Mouse (Mus musculus) limb, embryonic 15.5 days (tissue): Measurements from ENCODE around the gene Asxl1. TPM values are rescaled to one million over a fixed set of nuclear protein-coding genes. Genes with fewer than 3 reads are reported as not detected.

ENCODE experiments used
- ATAC-seq: fragments of 200-750 bp; cut with Nextera tagmentation; 2 replicates; pipeline ENCODE4 v1.8.0; 2017; ENCODE audit warnings: low read depth, moderate TSS enrichment; ENCODE audit not compliant: insufficient number of reproducible peaks, low FRiP score, low TSS enrichment
- H3K27ac ChIP-seq: fragments of 300-500 bp; sonication (generic); 2 replicates; pipeline ENCODE4 v1.5.1; 2015; ENCODE audit warnings: moderate library complexity, mild to moderate bottlenecking, inconsistent platforms
- H3K27me3 ChIP-seq: fragments of 300-500 bp; sonication (generic); 2 replicates; pipeline ENCODE4 v1.6.1; 2015; ENCODE audit warnings: inconsistent platforms
- H3K36me3 ChIP-seq: fragments of 300-500 bp; sonication (generic); 2 replicates; pipeline ENCODE4 v1.6.1; 2015; ENCODE audit warnings: inconsistent platforms
- H3K4me1 ChIP-seq: fragments of 300-500 bp; sonication (generic); 2 replicates; pipeline ENCODE4 v1.6.1; 2015; ENCODE audit warnings: inconsistent platforms
- H3K4me2 ChIP-seq: fragments of 300-500 bp; sonication (generic); 2 replicates; pipeline ENCODE4 v1.6.1; 2015; ENCODE audit warnings: mild to moderate bottlenecking, inconsistent platforms
- H3K4me3 ChIP-seq: fragments of 300-500 bp; sonication (generic); 2 replicates; pipeline ENCODE4 v1.5.1; 2015; ENCODE audit warnings: mild to moderate bottlenecking, inconsistent platforms
- H3K9ac ChIP-seq: fragments of 300-500 bp; sonication (generic); 2 replicates; pipeline ENCODE4 v1.6.1; 2015; ENCODE audit warnings: inconsistent platforms
- H3K9me3 ChIP-seq: fragments of 300-500 bp; sonication (generic); 2 replicates; pipeline ENCODE4 v1.6.1; 2016; ENCODE audit warnings: inconsistent platforms
- WGBS: fragments of 180-500 bp; shearing (Covaris S2); methylation state at CpG from one replicate; pipeline ENCODE4 v1.1.7; 2015; 5-methylcytosine and 5-hydroxymethylcytosine counted together
- polyA plus RNA-seq: library from polyadenylated mRNA; unstranded; fragments of >200 nt; fragmentation: Nextera tagmentation; extraction: Ambion mirVana; gene quantifications from 2 replicates; pipeline ENCODE4 v1.2.1, GENCODE M21; 2015

Asxl1 gene
- polyA plus RNA-seq, 1 experiment from 2014 or later: 10.5 TPM

GRCm38 (mm10) chr2:153325706-153326376 lies 19.8 kb upstream of the Asxl1 start:
- H3K9ac ChIP-seq: no peak overlapping the region
- no peaks in the 10 kb centered on the region for H3K4me1 ChIP-seq
- H3K9me3 ChIP-seq: no peaks in the 10 kb centered on the region
- ATAC-seq: no peak
- 71% methylated on average over 9 of the region's 9 CpGs for WGBS
- no peak overlapping the region for H3K4me3 ChIP-seq
- peaks cover 54% of the 10 kb centered on the region for H3K36me3 ChIP-seq
- H3K27me3 ChIP-seq: no peaks in the 10 kb centered on the region
- H3K27ac ChIP-seq: no peak overlapping the region
- no peak overlapping the region for H3K4me2 ChIP-seq

DNA sequence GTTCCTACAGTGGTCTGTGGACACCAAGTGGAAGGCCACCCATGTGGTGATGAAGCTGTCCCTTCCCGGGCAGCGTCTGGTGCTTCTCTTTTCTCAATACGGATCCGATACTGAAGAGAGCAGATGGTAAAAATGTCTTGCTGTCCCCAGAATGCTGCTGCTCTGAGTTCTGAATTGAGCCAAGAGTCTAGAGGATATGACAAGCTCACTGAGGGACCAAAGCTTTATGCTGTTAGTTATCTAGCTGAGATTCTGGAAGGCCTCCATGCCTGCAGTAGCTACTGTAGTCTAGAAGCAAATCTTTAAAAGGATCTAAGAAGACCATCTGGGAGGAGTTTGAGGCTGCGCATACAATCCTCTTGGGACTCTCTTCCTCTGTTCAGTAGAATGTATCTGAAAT lies 13.4 kb upstream of the Asxl1 start:
- Histone ChIP-seq H3K4me1 (no peaks in the 10 kb centered on the region), H3K27ac (no peak overlapping the region), H3K4me3 (no peak overlapping the region), H3K36me3 (peaks cover 37% of the 10 kb centered on the region), H3K9me3 (no peaks in the 10 kb centered on the region), H3K4me2 (no peak overlapping the region), H3K27me3 (no peaks in the 10 kb centered on the region), H3K9ac (no peak overlapping the region)
- no peak for ATAC-seq
- WGBS: 91% methylated on average over 5 of the region's 5 CpGs

DNA sequence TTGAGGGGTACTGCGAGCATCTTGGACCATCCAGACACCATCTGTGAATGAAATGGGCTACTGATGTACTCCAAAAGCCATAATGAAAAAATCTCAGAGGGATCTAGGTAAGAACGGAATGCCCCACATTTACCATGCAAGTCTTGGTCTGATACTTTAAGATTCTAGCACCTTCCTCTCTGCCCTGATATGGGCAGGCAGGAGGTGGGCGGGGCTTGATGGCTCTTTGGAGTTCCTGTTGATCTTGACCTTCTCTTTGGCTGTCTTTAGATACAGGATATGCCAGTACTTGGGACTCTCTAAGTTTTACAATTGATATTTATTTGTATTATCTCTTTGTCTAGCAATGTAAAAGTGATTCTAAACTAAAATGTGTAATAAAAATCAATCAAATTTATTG lies 12.6 kb upstream of the Asxl1 start:
- Histone ChIP-seq H3K4me1 (no peaks in the 10 kb centered on the region), H3K36me3 (peaks cover 37% of the 10 kb centered on the region), H3K4me2 (no peak overlapping the region), H3K9me3 (no peaks in the 10 kb centered on the region), H3K4me3 (no peak overlapping the region), H3K27me3 (no peaks in the 10 kb centered on the region), H3K9ac (no peak overlapping the region), H3K27ac (no peak overlapping the region)
- ATAC-seq: no peak
- WGBS: 88% methylated on average over 3 of the region's 3 CpGs

- H3K36me3 ChIP-seq: peaks cover 37% of the 10 kb centered on the region
- 70% methylated on average over 6 of the region's 6 CpGs for WGBS
- no peak for ATAC-seq
These were observed 11.8 kb upstream of the Asxl1 start for GRCm38 (mm10) chr2:153333822-153334232.

DNA sequence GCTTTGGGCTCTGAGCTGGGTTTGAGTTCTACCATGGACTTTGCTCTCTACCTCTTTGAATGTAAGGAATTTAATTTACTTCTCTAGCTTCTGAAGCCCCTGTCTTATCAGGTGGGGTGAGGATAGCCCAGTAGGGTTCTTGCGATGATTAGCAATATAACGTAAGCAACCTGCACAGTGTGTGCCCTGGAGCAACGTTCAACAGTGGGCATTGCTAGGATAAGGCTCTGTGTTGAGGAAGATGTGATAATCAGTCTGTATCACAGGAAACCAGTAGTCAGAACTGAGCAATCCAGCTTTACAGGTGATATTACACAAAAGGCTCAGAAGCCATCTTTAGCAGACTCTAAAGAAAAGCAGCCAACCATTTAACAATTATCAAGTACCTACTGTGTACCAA lies 11.3 kb upstream of the Asxl1 start:
- H3K27me3 ChIP-seq: no peaks in the 10 kb centered on the region
- ATAC-seq: no peak
- WGBS: 82% methylated on average over 3 of the region's 3 CpGs

More at GRCm38 (mm10) chr2:153333822-153334232, 11.8 kb upstream of the Asxl1 start:
- Histone ChIP-seq H3K9me3 (no peaks in the 10 kb centered on the region), H3K4me1 (no peaks in the 10 kb centered on the region), H3K9ac (no peak overlapping the region), H3K4me2 (no peak overlapping the region), H3K27ac (no peak overlapping the region), H3K4me3 (no peak overlapping the region), H3K27me3 (no peaks in the 10 kb centered on the region)

DNA sequence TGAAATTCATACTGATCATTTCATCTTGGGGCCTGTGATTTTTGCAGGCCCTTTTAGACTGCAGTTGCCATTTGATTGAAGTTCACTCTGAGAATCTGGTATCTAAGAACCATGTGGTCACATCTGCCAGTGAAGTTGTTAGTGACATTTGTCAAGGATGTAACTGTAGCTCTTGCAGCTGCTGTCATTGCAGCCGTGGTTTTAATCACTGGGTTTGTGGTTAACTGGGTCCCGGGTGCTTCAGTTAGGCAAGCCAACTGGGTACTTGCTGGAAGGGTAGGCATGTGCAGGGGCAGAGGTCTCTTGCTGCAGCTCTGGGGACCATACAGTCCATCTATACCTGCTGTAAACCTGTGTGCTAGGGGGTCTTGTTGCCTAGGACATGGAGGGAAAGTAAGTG lies 9.5 kb upstream of the Asxl1 start:
- no peak for ATAC-seq
- 32% methylated on average over 2 of the region's 2 CpGs for WGBS
- peaks cover 18% of the 10 kb centered on the region for H3K36me3 ChIP-seq
- H3K9me3 ChIP-seq: no peaks in the 10 kb centered on the region
- 0 out of 2 replicates have a peak, but pooled peaks cover 3% of the 10 kb centered on the region for H3K4me1 ChIP-seq
- no peak overlapping the region for H3K4me2 ChIP-seq
- no peak overlapping the region for H3K9ac ChIP-seq
- H3K27me3 ChIP-seq: no peaks in the 10 kb centered on the region
- no peak overlapping the region for H3K27ac ChIP-seq
- no peak overlapping the region for H3K4me3 ChIP-seq

More for the DNA sequence above, 11.3 kb upstream of the Asxl1 start:
- Histone ChIP-seq H3K9me3 (no peaks in the 10 kb centered on the region), H3K9ac (no peak overlapping the region), H3K4me2 (no peak overlapping the region), H3K27ac (no peak overlapping the region), H3K36me3 (peaks cover 35% of the 10 kb centered on the region), H3K4me1 (0 out of 2 replicates have a peak, but pooled peaks cover 3% of the 10 kb centered on the region), H3K4me3 (no peak overlapping the region)

DNA sequence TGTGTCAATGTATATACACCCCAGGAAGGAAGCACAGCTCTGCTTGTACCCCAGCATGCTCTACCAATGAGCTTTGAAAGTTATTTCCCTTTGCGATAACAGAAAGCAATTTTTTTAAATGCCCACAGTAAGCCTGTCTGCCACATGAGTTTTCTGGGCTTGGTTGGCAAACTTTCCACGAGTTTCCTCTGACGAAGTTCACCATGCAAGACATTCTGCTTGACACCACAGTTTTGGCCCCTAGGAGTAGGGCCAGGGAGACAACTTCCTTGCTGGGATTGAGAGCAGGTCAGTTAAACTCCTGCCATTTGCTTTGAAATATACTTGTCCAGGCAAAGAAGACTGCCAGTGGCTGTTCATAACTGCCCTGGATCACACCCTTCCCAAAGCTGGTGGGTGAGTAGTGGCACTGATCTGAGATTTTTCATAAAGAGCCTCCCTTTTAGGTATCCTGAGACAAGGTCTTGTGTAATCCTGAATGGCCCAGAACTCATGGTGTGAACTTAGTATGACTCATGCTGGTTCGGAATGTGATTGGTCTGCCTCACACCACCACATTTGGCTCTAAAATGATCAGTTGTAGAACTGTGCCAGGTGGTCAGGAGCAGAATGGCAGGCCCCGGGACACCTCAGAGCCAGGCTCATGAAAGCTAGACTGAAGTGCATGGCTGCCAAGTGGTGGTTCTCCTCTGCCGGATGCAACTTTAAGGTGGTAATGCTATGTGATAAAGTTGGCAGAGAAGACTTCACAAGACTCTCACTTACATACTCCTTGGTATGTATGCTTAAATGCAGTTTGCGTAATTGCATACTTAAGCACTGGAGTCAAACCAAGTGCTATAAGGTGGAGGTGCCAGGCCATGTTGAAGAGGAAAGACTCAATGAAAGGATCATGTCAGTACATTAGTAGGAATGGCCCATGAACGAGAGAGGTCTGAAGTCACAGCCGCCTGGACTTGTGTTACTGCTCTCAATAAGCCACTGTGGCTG lies 7.0 kb upstream of the Asxl1 start:
- Histone ChIP-seq H3K36me3 (peaks cover 5% of the 10 kb centered on the region; the same call in 1 of the 2 replicates), H3K9ac (no peak overlapping the region), H3K4me1 (0 out of 2 replicates have a peak, but pooled peaks cover 3% of the 10 kb centered on the region), H3K4me2 (no peak overlapping the region), H3K27me3 (no peaks in the 10 kb centered on the region), H3K9me3 (no peaks in the 10 kb centered on the region), H3K27ac (no peak overlapping the region), H3K4me3 (no peak overlapping the region)
- WGBS: 75% methylated on average over 9 of the region's 9 CpGs
- 0 out of 2 replicates have a peak, but pooled peaks have one; percentile 22 for ATAC-seq

DNA sequence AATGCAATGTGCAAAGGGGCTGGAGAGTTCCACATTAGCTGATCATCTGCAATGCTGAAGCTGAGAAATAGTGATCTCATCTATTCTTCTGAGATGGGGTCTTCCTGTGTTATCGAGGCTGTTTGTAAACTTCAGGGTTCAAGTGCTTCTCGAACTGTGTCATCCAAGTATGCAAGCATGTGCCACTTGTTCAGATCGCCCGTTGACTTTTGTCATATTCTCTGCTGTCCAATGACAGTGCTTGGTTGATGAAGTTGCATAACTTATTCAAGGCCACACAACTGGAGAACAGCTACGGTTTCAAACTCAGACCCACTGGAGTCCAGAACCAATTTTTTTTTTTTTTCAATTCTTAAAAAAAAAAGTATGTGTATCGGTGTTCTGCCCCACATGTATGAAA lies 3.5 kb upstream of the Asxl1 start:
- H3K27ac ChIP-seq: no peak overlapping the region
- 91% methylated on average over 6 of the region's 6 CpGs for WGBS
- no peaks in the 10 kb centered on the region for H3K9me3 ChIP-seq
- H3K36me3 ChIP-seq: peaks cover 13% of the 10 kb centered on the region
- H3K27me3 ChIP-seq: no peaks in the 10 kb centered on the region
- H3K4me2 ChIP-seq: no peak overlapping the region
- H3K4me3 ChIP-seq: no peak overlapping the region
- no peak overlapping the region for H3K9ac ChIP-seq
- no peak for ATAC-seq
- peaks cover 10% of the 10 kb centered on the region; the same call in 1 of the 2 replicates for H3K4me1 ChIP-seq

GRCm38 (mm10) chr2:153342602-153343001 lies 3.0 kb upstream of the Asxl1 start:
- Histone ChIP-seq H3K27me3 (no peaks in the 10 kb centered on the region), H3K27ac (no peak overlapping the region), H3K9ac (no peak overlapping the region), H3K36me3 (peaks cover 13% of the 10 kb centered on the region), H3K4me2 (no peak overlapping the region), H3K4me3 (no peak overlapping the region), H3K4me1 (peaks cover 10% of the 10 kb centered on the region; the same call in 1 of the 2 replicates), H3K9me3 (no peaks in the 10 kb centered on the region)
- 70% methylated on average over 3 of the region's 3 CpGs for WGBS
- no peak for ATAC-seq

- H3K27me3 ChIP-seq: no peaks in the 10 kb centered on the region
- H3K36me3 ChIP-seq: peaks cover 13% of the 10 kb centered on the region
- no peak overlapping the region for H3K4me2 ChIP-seq
- H3K9ac ChIP-seq: no peak overlapping the region
- no peaks in the 10 kb centered on the region for H3K9me3 ChIP-seq
- H3K27ac ChIP-seq: no peak overlapping the region
- H3K4me3 ChIP-seq: no peak overlapping the region
- H3K4me1 ChIP-seq: peaks cover 14% of the 10 kb centered on the region
- ATAC-seq: no peak
These were observed 2.4 kb upstream of the Asxl1 start for GRCm38 (mm10) chr2:153343191-153343590.

DNA sequence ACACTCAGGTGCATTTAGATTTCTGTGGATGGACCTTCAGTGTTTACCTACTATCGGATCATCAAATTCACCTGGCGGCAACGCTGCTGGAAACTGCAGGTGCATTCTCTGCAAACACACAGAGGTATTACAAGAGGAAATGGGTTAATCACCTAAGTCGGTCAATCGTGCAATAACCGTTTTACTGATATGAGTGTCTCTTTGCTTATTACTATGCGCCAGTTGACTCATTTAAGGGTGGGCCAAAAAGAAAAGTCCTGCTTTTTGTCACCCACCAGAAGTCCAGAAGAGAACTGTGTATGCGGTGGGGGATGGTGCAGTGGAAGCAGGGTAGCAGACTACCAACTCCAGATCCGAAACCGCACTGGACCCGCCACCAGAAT lies 567 bp upstream of the Asxl1 start:
- WGBS: 5% methylated on average over 11 of the region's 11 CpGs
- peaks cover 13% of the 10 kb centered on the region for H3K36me3 ChIP-seq

More for the DNA sequence above, 567 bp upstream of the Asxl1 start:
- H3K4me2 ChIP-seq: peak overlapping the region; percentile 54
- no peak for ATAC-seq
- no peaks in the 10 kb centered on the region for H3K9me3 ChIP-seq
- peaks cover 22% of the 10 kb centered on the region for H3K4me1 ChIP-seq
- H3K27ac ChIP-seq: peak overlapping the region; percentile 100
- peak overlapping the region; percentile 44 for H3K9ac ChIP-seq
- peak overlapping the region; percentile 93 for H3K4me3 ChIP-seq
- no peaks in the 10 kb centered on the region for H3K27me3 ChIP-seq
